Mouse (Mus musculus): Measurements from ENCODE around the gene Hoxc12.

DNA sequence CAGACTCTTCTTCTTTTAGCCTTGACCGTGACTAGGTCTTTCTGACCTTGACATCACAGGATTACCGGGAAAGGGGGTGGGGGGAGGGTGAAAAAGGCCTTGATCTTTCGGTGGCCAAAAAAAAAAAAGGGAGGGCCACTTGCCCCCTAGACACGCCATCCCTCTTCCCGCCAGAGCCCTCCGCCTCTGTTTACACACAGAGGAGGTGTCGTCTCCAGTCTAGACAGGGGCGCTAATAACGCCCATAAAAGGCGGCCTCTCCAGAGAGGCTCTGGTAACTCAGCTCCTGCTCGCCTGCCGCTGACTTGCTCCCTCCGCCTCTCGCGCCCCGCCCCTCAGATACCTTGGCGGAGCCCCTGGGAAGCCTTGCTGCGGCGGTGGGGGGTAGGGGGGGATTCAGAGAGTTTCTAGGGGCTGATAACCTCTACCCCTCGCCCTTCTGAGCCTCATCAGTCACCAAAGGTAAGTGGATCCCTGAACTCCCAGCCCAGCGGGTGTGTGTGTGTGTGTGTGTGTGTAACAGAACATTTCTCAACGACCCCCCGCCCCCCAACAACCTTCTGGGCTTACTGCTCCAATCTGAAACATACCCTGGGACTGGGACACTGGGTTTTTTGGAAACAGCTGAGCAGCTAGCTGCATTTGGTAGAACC lies 4.7 kb upstream of the Hoxc12 start:
- TF ChIP-seq GATA1 (IDR thresholded peaks at IDR 0.05; ENCODE audit: borderline replicate concordance, low read length) = no peak
- TF ChIP-seq FLI1 (IDR thresholded peaks at IDR 0.05; ENCODE audit: low read length) = no peak
